Mouse (Mus musculus): ENCODE results near the gene Ube2ql1.

DNA sequence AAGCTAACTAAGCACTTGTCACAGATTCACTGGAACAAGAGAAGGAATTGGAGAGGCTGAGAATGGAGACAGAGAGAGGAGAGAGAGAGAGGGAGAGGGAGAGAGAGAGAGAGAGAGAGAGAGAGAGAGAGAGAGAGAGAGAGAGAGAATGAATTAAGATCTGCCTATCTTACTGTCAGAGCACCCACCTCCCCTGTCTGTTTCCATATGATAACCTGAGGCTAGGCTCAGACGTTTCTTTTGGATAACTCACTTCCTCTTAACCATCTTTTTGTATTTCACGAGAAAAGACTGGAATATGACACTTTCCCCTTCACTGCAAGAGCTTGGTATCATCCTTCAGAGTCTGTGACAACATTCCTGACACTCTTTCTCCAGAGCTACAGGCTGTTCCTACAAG, 32.8 kb downstream of the Ube2ql1 start:
- TF ChIP-seq CTCF (IDR thresholded peaks at IDR 0.05; ENCODE audit: control insufficient read depth, insufficient read depth, insufficient replicate concordance, low read depth, low read length) = no peak
- TF ChIP-seq POLR2A (IDR thresholded peaks at IDR 0.05; ENCODE audit: control insufficient read depth, low read depth, low read length) = no peak
